Mouse (Mus musculus): ENCODE data around the gene Oas1f. TPM values are rescaled to one million over a fixed set of nuclear protein-coding genes. Genes with fewer than 3 reads are reported as not detected.

Gene Oas1f
- polyA plus RNA-seq, 1 experiment from 2014 or later = not detected

GRCm38 (mm10) chr5:120818999-120819398, 28.2 kb upstream of the Oas1f start:
- no peaks in the 10 kb centered on the region for H3K4me1 ChIP-seq (ENCODE audit: control insufficient read depth, insufficient read depth, low read depth, low read length)
- no peak for ATAC-seq
- no peaks in the 10 kb centered on the region for H3K27me3 ChIP-seq (replicated peaks; ENCODE audit: control insufficient read depth, insufficient read depth, low read length)
- no peaks in the 10 kb centered on the region for H3K36me3 ChIP-seq (ENCODE audit: control insufficient read depth, insufficient read depth, low read length)
- no peak overlapping the region for H3K9ac ChIP-seq (ENCODE audit: low read depth, low read length)
- no peak overlapping the region for H3K27ac ChIP-seq (ENCODE audit: low read depth, low read length)
- H3K4me3 ChIP-seq (ENCODE audit: low read length) = no peak overlapping the region
- peaks cover 13% of the 10 kb centered on the region for H3K9me3 ChIP-seq (ENCODE audit: control insufficient read depth, low read length)
- no peak overlapping the region for H3K4me2 ChIP-seq (ENCODE audit: low read length)

- ATAC-seq = no peak
- Histone ChIP-seq H3K27me3 (replicated peaks; ENCODE audit: control insufficient read depth, insufficient read depth, low read length) (peaks cover 2% of the 10 kb centered on the region; the same call in 1 of the 2 replicates), H3K9ac (ENCODE audit: low read depth, low read length) (no peak overlapping the region), H3K4me2 (ENCODE audit: low read length) (no peak overlapping the region), H3K27ac (ENCODE audit: low read depth, low read length) (no peak overlapping the region), H3K4me1 (ENCODE audit: control insufficient read depth, insufficient read depth, low read depth, low read length) (no peaks in the 10 kb centered on the region; the same call in 1 of the 2 replicates), H3K36me3 (ENCODE audit: control insufficient read depth, insufficient read depth, low read length) (no peaks in the 10 kb centered on the region), H3K9me3 (ENCODE audit: control insufficient read depth, low read length) (no peaks in the 10 kb centered on the region), H3K4me3 (ENCODE audit: low read length) (no peak overlapping the region)
- 91% methylated on average over 4 of the region's 4 CpGs for WGBS
Measured at GRCm38 (mm10) chr5:120831031-120831430, 16.1 kb upstream of the Oas1f start.

GRCm38 (mm10) chr5:120833335-120834280, 13.6 kb upstream of the Oas1f start:
- Histone ChIP-seq H3K9ac (ENCODE audit: low read depth, low read length) (no peak overlapping the region; the same call in 1 of the 2 replicates), H3K4me2 (ENCODE audit: low read length) (peak overlapping the region; percentile 28), H3K4me3 (ENCODE audit: low read length) (no peak overlapping the region), H3K36me3 (ENCODE audit: control insufficient read depth, insufficient read depth, low read length) (no peaks in the 10 kb centered on the region), H3K27me3 (replicated peaks; ENCODE audit: control insufficient read depth, insufficient read depth, low read length) (peaks cover 3% of the 10 kb centered on the region; the same call in 1 of the 2 replicates), H3K9me3 (ENCODE audit: control insufficient read depth, low read length) (no peaks in the 10 kb centered on the region), H3K4me1 (ENCODE audit: control insufficient read depth, insufficient read depth, low read depth, low read length) (no peaks in the 10 kb centered on the region; the same call in 1 of the 2 replicates), H3K27ac (ENCODE audit: low read depth, low read length) (no peak overlapping the region)
- no peak for ATAC-seq
- 17% methylated on average over 17 of the region's 17 CpGs for WGBS

- no peaks in the 10 kb centered on the region; the same call in 1 of the 2 replicates for H3K4me1 ChIP-seq (ENCODE audit: control insufficient read depth, insufficient read depth, low read depth, low read length)
- no peak overlapping the region for H3K4me2 ChIP-seq (ENCODE audit: low read length)
- no peaks in the 10 kb centered on the region for H3K36me3 ChIP-seq (ENCODE audit: control insufficient read depth, insufficient read depth, low read length)
- no peaks in the 10 kb centered on the region for H3K9me3 ChIP-seq (ENCODE audit: control insufficient read depth, low read length)
- no peak overlapping the region for H3K4me3 ChIP-seq (ENCODE audit: low read length)
- no peak overlapping the region for H3K9ac ChIP-seq (ENCODE audit: low read depth, low read length)
- no peak for ATAC-seq
- WGBS = 12% methylated on average over 8 of the region's 8 CpGs
- peaks cover 3% of the 10 kb centered on the region; the same call in 1 of the 2 replicates for H3K27me3 ChIP-seq (replicated peaks; ENCODE audit: control insufficient read depth, insufficient read depth, low read length)
- H3K27ac ChIP-seq (ENCODE audit: low read depth, low read length) = no peak overlapping the region
Measured at GRCm38 (mm10) chr5:120836731-120837585, 10.2 kb upstream of the Oas1f start.

GRCm38 (mm10) chr5:120844713-120845112, 2.5 kb upstream of the Oas1f start:
- no peak overlapping the region for H3K9ac ChIP-seq (ENCODE audit: low read depth, low read length)
- no peak overlapping the region for H3K4me2 ChIP-seq (ENCODE audit: low read length)
- no peaks in the 10 kb centered on the region for H3K36me3 ChIP-seq (ENCODE audit: control insufficient read depth, insufficient read depth, low read length)
- H3K9me3 ChIP-seq (ENCODE audit: control insufficient read depth, low read length) = no peaks in the 10 kb centered on the region
- H3K27ac ChIP-seq (ENCODE audit: low read depth, low read length) = no peak overlapping the region
- H3K4me1 ChIP-seq (ENCODE audit: control insufficient read depth, insufficient read depth, low read depth, low read length) = no peaks in the 10 kb centered on the region
- H3K4me3 ChIP-seq (ENCODE audit: low read length) = no peak overlapping the region
- H3K27me3 ChIP-seq (replicated peaks; ENCODE audit: control insufficient read depth, insufficient read depth, low read length) = no peaks in the 10 kb centered on the region
- ATAC-seq = no peak
- WGBS = 69% methylated on average over 3 of the region's 3 CpGs

GRCm38 (mm10) chr5:120849601-120850136, 2.5 kb downstream of the Oas1f start:
- H3K36me3 ChIP-seq (ENCODE audit: control insufficient read depth, insufficient read depth, low read length) = no peaks in the 10 kb centered on the region
- no peak overlapping the region for H3K9ac ChIP-seq (ENCODE audit: low read depth, low read length)
- WGBS = 65% methylated on average over 3 of the region's 3 CpGs
- peaks cover 9% of the 10 kb centered on the region for H3K9me3 ChIP-seq (ENCODE audit: control insufficient read depth, low read length)
- no peaks in the 10 kb centered on the region for H3K27me3 ChIP-seq (replicated peaks; ENCODE audit: control insufficient read depth, insufficient read depth, low read length)
- H3K27ac ChIP-seq (ENCODE audit: low read depth, low read length) = no peak overlapping the region
- no peak overlapping the region for H3K4me3 ChIP-seq (ENCODE audit: low read length)
- H3K4me2 ChIP-seq (ENCODE audit: low read length) = no peak overlapping the region
- no peak for ATAC-seq
- no peaks in the 10 kb centered on the region for H3K4me1 ChIP-seq (ENCODE audit: control insufficient read depth, insufficient read depth, low read depth, low read length)

- H3K4me2 ChIP-seq (ENCODE audit: low read length) = no peak overlapping the region
- no peak overlapping the region for H3K9ac ChIP-seq (ENCODE audit: low read depth, low read length)
- WGBS = 73% methylated on average over 2 of the region's 2 CpGs
- no peak overlapping the region for H3K27ac ChIP-seq (ENCODE audit: low read depth, low read length)
- H3K4me3 ChIP-seq (ENCODE audit: low read length) = no peak overlapping the region
- H3K36me3 ChIP-seq (ENCODE audit: control insufficient read depth, insufficient read depth, low read length) = no peaks in the 10 kb centered on the region
- no peaks in the 10 kb centered on the region for H3K27me3 ChIP-seq (replicated peaks; ENCODE audit: control insufficient read depth, insufficient read depth, low read length)
- no peaks in the 10 kb centered on the region for H3K4me1 ChIP-seq (ENCODE audit: control insufficient read depth, insufficient read depth, low read depth, low read length)
- H3K9me3 ChIP-seq (ENCODE audit: control insufficient read depth, low read length) = peaks cover 3% of the 10 kb centered on the region
- no peak for ATAC-seq
Measured at GRCm38 (mm10) chr5:120859241-120859640, 12.1 kb downstream of the Oas1f start.

GRCm38 (mm10) chr5:120861121-120861520, 14.0 kb downstream of the Oas1f start, which contains the start of gene Oas1h:
TSS of gene Oas1h (plus strand) at chr5:120861421.
- H3K4me1 ChIP-seq (ENCODE audit: control insufficient read depth, insufficient read depth, low read depth, low read length) = no peaks in the 10 kb centered on the region
- no peak within 1 kb of the TSS for H3K4me3 ChIP-seq (ENCODE audit: low read length)
- H3K9me3 ChIP-seq (ENCODE audit: control insufficient read depth, low read length) = no peaks in the 10 kb centered on the region
- H3K27ac ChIP-seq (ENCODE audit: low read depth, low read length) = no peak within 1 kb of the TSS
- no peak within 1 kb of the TSS for H3K9ac ChIP-seq (ENCODE audit: low read depth, low read length)
- H3K36me3 ChIP-seq (ENCODE audit: control insufficient read depth, insufficient read depth, low read length) = no peaks in the 10 kb centered on the region
- no peaks in the 10 kb centered on the region for H3K27me3 ChIP-seq (replicated peaks; ENCODE audit: control insufficient read depth, insufficient read depth, low read length)
- no peak for ATAC-seq
- WGBS = 51% methylated on average over 4 of the region's 4 CpGs
- H3K4me2 ChIP-seq (ENCODE audit: low read length) = no peak within 1 kb of the TSS
